In genomic region chr3:69542962-69543361, GRCm38 (mm10) we compare ENCODE assay signal across 9 mouse cellular contexts. TPM values are rescaled to one million over a fixed set of nuclear protein-coding genes. Genes with fewer than 3 reads are reported as not detected.
DNase-seq lines count a peak whose midpoint lies in the region; ATAC-seq lines count a peak whose summit lies in the region.
"Had no signal": no experiment of that assay in that cellular context is flagged by ENCODE, and none has a peak within 500 bp of the region (broad histone marks: within the 10 kb centered on the region; RNA-seq: fewer than 3 reads in every experiment).

No protein-coding gene starts in this region.

- peak; percentile 24 for DNase-seq in gastrocnemius, postnatal 25 days
- no peak for DNase-seq in gastrocnemius, postnatal 10 days
- DNase-seq in cerebellum, adult 11 months: peak; percentile 50
- no peak for DNase-seq in hindbrain, embryonic 10.5 days (ENCODE audit: low spot score)
- no peak for DNase-seq in frontal cortex, postnatal 25 days (ENCODE audit: low spot score in 2 of 2)
- no peak for DNase-seq in urinary bladder, adult 2 months (ENCODE audit: low spot score)

- H3K9me3 ChIP-seq in hindbrain, embryonic 10.5 days: no peaks in the 10 kb centered on the region
- H3K9me3 ChIP-seq in lung, embryonic 16.5 days (ENCODE audit: control insufficient read depth, low read length): no peaks in the 10 kb centered on the region
- H3K9me3 ChIP-seq: megakaryocyte, embryonic 14.5 days had no signal

- H3K36me3 ChIP-seq in hindbrain, embryonic 10.5 days: no peaks in the 10 kb centered on the region
- no peaks in the 10 kb centered on the region for H3K36me3 ChIP-seq in lung, embryonic 16.5 days (ENCODE audit: control insufficient read depth, insufficient read depth, low read length)

- no peak overlapping the region for H3K9ac ChIP-seq in lung, embryonic 16.5 days (ENCODE audit: low read length)

- H3K27ac ChIP-seq in hindbrain, embryonic 10.5 days: 0 out of 2 replicates have a peak overlapping the region, but pooled peaks have one; percentile 16
- H3K27ac ChIP-seq in lung, embryonic 16.5 days (ENCODE audit: low read length): no peak overlapping the region

- H3K27me3 ChIP-seq in hindbrain, embryonic 10.5 days (ENCODE audit: insufficient read depth, poor library complexity, severe bottlenecking): 0 out of 2 replicates have a peak, but pooled peaks cover 4% of the 10 kb centered on the region
- H3K27me3 ChIP-seq in lung, embryonic 16.5 days (ENCODE audit: control insufficient read depth, insufficient read depth, low read depth, low read length): no peaks in the 10 kb centered on the region
- H3K27me3 ChIP-seq: megakaryocyte, embryonic 14.5 days had no signal

- WGBS in hindbrain, embryonic 10.5 days: 73% methylated on average over 8 of the region's 8 CpGs
- WGBS in lung, embryonic 16.5 days: 67% methylated on average over 8 of the region's 8 CpGs

- ATAC-seq in lung, embryonic 16.5 days (ENCODE audit: low read depth): peak; percentile 15; the same call in 1 of the 2 replicates
- ATAC-seq in megakaryocyte, adult 5-6 weeks (ENCODE audit: poor library complexity, severe bottlenecking): no peak

- H3K4me3 ChIP-seq in hindbrain, embryonic 10.5 days: no peak overlapping the region
- no peak overlapping the region for H3K4me3 ChIP-seq in lung, embryonic 16.5 days (ENCODE audit: low read length)
- H3K4me3 ChIP-seq: megakaryocyte, embryonic 14.5 days had no signal

- no peak overlapping the region for H3K4me2 ChIP-seq in lung, embryonic 16.5 days (ENCODE audit: low read depth, low read length)

- H3K4me1 ChIP-seq in hindbrain, embryonic 10.5 days (replicated peaks): peaks cover 26% of the 10 kb centered on the region
- peaks cover 3% of the 10 kb centered on the region; the same call in 1 of the 2 replicates for H3K4me1 ChIP-seq in lung, embryonic 16.5 days (replicated peaks; ENCODE audit: control insufficient read depth, insufficient read depth, low read length)
- H3K4me1 ChIP-seq: megakaryocyte, embryonic 14.5 days had no signal

RNA-seq across cellular contexts. Expression of gene B3galnt1, which starts 55.8 kb away (rescaled TPM):
- 1 to 10 TPM; 2.2 to 3.0 TPM for total RNA-seq in gastrocnemius, postnatal 25 days (2021)
- 1 to 10 TPM; 8.9 to 10.0 TPM for total RNA-seq in gastrocnemius, postnatal 10 days (2021)
- 33.0 and 33.8 TPM in 2 replicates for polyA plus RNA-seq in hindbrain, embryonic 10.5 days (2016; fragmentation: Nextera tagmentation; extraction: Ambion mirVana)
- polyA plus RNA-seq in lung, embryonic 16.5 days (2015; fragmentation: Nextera tagmentation; extraction: Ambion mirVana): 32.9 and 33.3 TPM in 2 replicates
- polyA plus RNA-seq in urinary bladder, adult 2 months (2012; rRNA removed): 19.1 and 20.9 TPM in 2 replicates
- 0.41 and 0.42 TPM in 2 replicates for total RNA-seq in megakaryocyte, adult 5-6 weeks (2015)
- total RNA-seq in megakaryocyte, adult 5-6 weeks (2017): 0.65 and 1.7 TPM in 2 replicates

Comparison
In these comparisons a context has a peak if more than half of its experiments do, and no peak if none do; other contexts are left out.
1. DNase-seq: peak in gastrocnemius, postnatal 25 days (single experiment) and cerebellum, adult 11 months (single experiment); none in gastrocnemius, postnatal 10 days (single experiment), hindbrain, embryonic 10.5 days (single experiment), frontal cortex, postnatal 25 days (0 of 2) and urinary bladder, adult 2 months (single experiment).